8 mouse cellular contexts compared by ENCODE assay signal in genomic region chr3:108017473-108018189, GRCm38 (mm10). TPM values are rescaled to one million over a fixed set of nuclear protein-coding genes. Genes with fewer than 3 reads are reported as not detected.
DNase-seq lines count a peak whose midpoint lies in the region; ATAC-seq and TF ChIP-seq lines count a peak whose summit lies in the region.

TSS of gene Gstm1 (minus strand) at chr3:108017973.

- peaks cover 16% of the 10 kb centered on the region for H3K4me1 ChIP-seq in hindbrain, postnatal 0 days (ENCODE audit: insufficient read depth, low read length)

- peak within 1 kb of the TSS; percentile 98 for H3K27ac ChIP-seq in gastrocnemius, adult 2 months
- peak within 1 kb of the TSS; percentile 91 for H3K27ac ChIP-seq in hindbrain, postnatal 0 days
- peak within 1 kb of the TSS; percentile 72 for H3K27ac ChIP-seq in left cerebral cortex, adult 2 months

- H3K4me3 ChIP-seq in gastrocnemius, adult 2 months: peak within 1 kb of the TSS; percentile 82
- H3K4me3 ChIP-seq in hindbrain, postnatal 0 days (ENCODE audit: low read length): peak within 1 kb of the TSS; percentile 41
- H3K4me3 ChIP-seq in left cerebral cortex, adult 2 months: peak within 1 kb of the TSS; percentile 51

- peak; percentile 86 for ATAC-seq in common myeloid progenitor, adult 5-6 weeks (replicated peaks; ENCODE audit: low read depth, poor library complexity, severe bottlenecking)
- peak; percentile 97 for ATAC-seq in hindbrain, postnatal 0 days
- ATAC-seq in megakaryocyte, adult 5-6 weeks (ENCODE audit: poor library complexity, severe bottlenecking): peak; percentile 78

- under 1% methylated on average over 31 of the region's 31 CpGs for WGBS in hindbrain, postnatal 0 days

- intact Hi-C loops in gastrocnemius, adult 2 months (cut with DNase I): loop anchor here (1.0 to 5.0 kb wide), 3 partner anchors 43 to 80 kb away; no protein-coding TSS in a partner anchor
- intact Hi-C loops in left cerebral cortex, adult 2 months (cut with DNase I): loop anchor here (1.0 to 5.0 kb wide), 7 partner anchors 27 to 335 kb away; partner anchors contain the start of genes Gnai3, Gstm4 and Gstm7

- H3K9ac ChIP-seq in hindbrain, postnatal 0 days (replicated peaks; ENCODE audit: low read length): peak within 1 kb of the TSS; percentile 63

- peak; percentile 97 for DNase-seq in WW6 (ENCODE audit: low read depth, low spot score)
- DNase-seq in gastrocnemius, adult 2 months: peak; percentile 98
- peak; percentile 96 for DNase-seq in hindbrain, postnatal 0 days (ENCODE audit: low spot score)
- DNase-seq in left cerebral cortex, adult 2 months (ENCODE audit: extremely low spot score in 1 of 2, low spot score in 2 of 2): peak; percentile 92 to 93
- DNase-seq in right cerebral cortex, adult 2 months (ENCODE audit: low spot score in 2 of 2): peak; percentile 91 to 95
- DNase-seq in urinary bladder, postnatal 14 days (ENCODE audit: low spot score): peak; percentile 97

- H3K27me3 ChIP-seq in hindbrain, postnatal 0 days (ENCODE audit: insufficient read depth, low read length): no peaks in the 10 kb centered on the region

- no peaks in the 10 kb centered on the region for H3K9me3 ChIP-seq in hindbrain, postnatal 0 days (ENCODE audit: low read length)

- peak; percentile 93 for TF ChIP-seq CTCF in gastrocnemius, adult 2 months (IDR thresholded peaks at IDR 0.05)
- peak; percentile 94 for TF ChIP-seq CTCF in hindbrain, postnatal 0 days (IDR thresholded peaks at IDR 0.05; ENCODE audit: low read depth)
- peak; percentile 90 for TF ChIP-seq CTCF in left cerebral cortex, adult 2 months (IDR thresholded peaks at IDR 0.05)

- H3K36me3 ChIP-seq in hindbrain, postnatal 0 days (ENCODE audit: insufficient read depth, low read length): no peaks in the 10 kb centered on the region

- H3K4me2 ChIP-seq in hindbrain, postnatal 0 days (ENCODE audit: low read depth, low read length): peak within 1 kb of the TSS; percentile 76

RNA-seq across cellular contexts. Expression of gene Gstm1, which starts in this region (rescaled TPM):
- total RNA-seq in common myeloid progenitor, adult 5-6 weeks (2017): 36.8 and 36.9 TPM in 2 replicates
- 100 to 1,000 TPM; 208 to 217 TPM for total RNA-seq in gastrocnemius, adult 2 months (2021)
- 161 and 174 TPM in 2 replicates for total RNA-seq in hindbrain, postnatal 0 days (2014; rRNA removed)
- 429 and 453 TPM in 2 replicates for polyA plus RNA-seq in hindbrain, postnatal 0 days (2015; fragmentation: Nextera tagmentation; extraction: Ambion mirVana)
- total RNA-seq in left cerebral cortex, adult 2 months (2021): 100 to 1,000 TPM; 266 to 284 TPM
- total RNA-seq in megakaryocyte, adult 5-6 weeks (2015): 320 and 346 TPM in 2 replicates
- total RNA-seq in megakaryocyte, adult 5-6 weeks (2017): 156 and 179 TPM in 2 replicates

Comparison
In these comparisons a context has a peak if more than half of its experiments do, and no peak if none do; other contexts are left out.
1. Peak in every context shown above with its lines: DNase-seq, ATAC-seq, H3K4me3 ChIP-seq and H3K27ac ChIP-seq.